Mouse (Mus musculus) hindbrain, embryonic 16.5 days (tissue): Measurements from ENCODE around the gene Cux2. TPM values are rescaled to one million over a fixed set of nuclear protein-coding genes. Genes with fewer than 3 reads are reported as not detected.

Experiments
- ATAC-seq: fragments of 200-750 bp; cut with Nextera tagmentation; 2 replicates; pipeline ENCODE4 v1.8.0; 2017; ENCODE audit warnings: moderate TSS enrichment, moderate library complexity
- H3K27ac ChIP-seq: fragments of 300-500 bp; sonication (generic); 2 replicates; pipeline ENCODE4 v1.5.1; 2014; ENCODE audit warnings: low read depth, mild to moderate bottlenecking, control low read depth, low read length, moderate library complexity
- H3K27me3 ChIP-seq: fragments of 300-500 bp; sonication (generic); replicated peaks from 2 replicates; pipeline ENCODE4 v1.6.1; 2014; ENCODE audit warnings: low read length; ENCODE audit not compliant: control insufficient read depth, insufficient read depth
- H3K36me3 ChIP-seq: fragments of 300-500 bp; sonication (generic); 2 replicates; pipeline ENCODE4 v1.6.1; 2014; ENCODE audit warnings: mild to moderate bottlenecking, low read length, moderate library complexity, mixed read lengths; ENCODE audit not compliant: control insufficient read depth, insufficient read depth
- H3K4me1 ChIP-seq: fragments of 300-500 bp; sonication (generic); 2 replicates; pipeline ENCODE4 v1.6.1; 2014; ENCODE audit warnings: low read depth, low read length; ENCODE audit not compliant: control insufficient read depth, insufficient read depth
- H3K4me2 ChIP-seq: fragments of 300-500 bp; sonication (generic); 2 replicates; pipeline ENCODE4 v1.6.1; 2014; ENCODE audit warnings: mild to moderate bottlenecking, low read length, control low read depth, moderate library complexity
- H3K4me3 ChIP-seq: fragments of 300-500 bp; sonication (generic); 2 replicates; pipeline ENCODE4 v1.5.1; 2014; ENCODE audit warnings: mild to moderate bottlenecking, low read length, control low read depth, moderate library complexity
- H3K9ac ChIP-seq: fragments of 300-500 bp; sonication (generic); 2 replicates; pipeline ENCODE4 v1.6.1; 2014; ENCODE audit warnings: low read depth, mild to moderate bottlenecking, control low read depth, low read length, moderate library complexity
- H3K9me3 ChIP-seq: fragments of 300-500 bp; sonication (generic); 2 replicates; pipeline ENCODE4 v1.6.1; 2014; ENCODE audit warnings: mild to moderate bottlenecking, low read length, moderate library complexity; ENCODE audit not compliant: control insufficient read depth
- WGBS: fragments of 180-500 bp; shearing (Covaris S2); extraction: QIAGEN DNeasy Blood & Tissue Kit; methylation state at CpG from one replicate; pipeline ENCODE4 v1.1.7; 2014; 5-methylcytosine and 5-hydroxymethylcytosine counted together
- polyA plus RNA-seq: library from polyadenylated mRNA; unstranded; fragments of >200 nt; fragmentation: Nextera tagmentation; extraction: Ambion mirVana; gene quantifications from 2 replicates; pipeline ENCODE4 v1.2.1, GENCODE M21; 2015

The Cux2 gene
- polyA plus RNA-seq, 1 experiment from 2014 or later: 16.7 TPM

DNA sequence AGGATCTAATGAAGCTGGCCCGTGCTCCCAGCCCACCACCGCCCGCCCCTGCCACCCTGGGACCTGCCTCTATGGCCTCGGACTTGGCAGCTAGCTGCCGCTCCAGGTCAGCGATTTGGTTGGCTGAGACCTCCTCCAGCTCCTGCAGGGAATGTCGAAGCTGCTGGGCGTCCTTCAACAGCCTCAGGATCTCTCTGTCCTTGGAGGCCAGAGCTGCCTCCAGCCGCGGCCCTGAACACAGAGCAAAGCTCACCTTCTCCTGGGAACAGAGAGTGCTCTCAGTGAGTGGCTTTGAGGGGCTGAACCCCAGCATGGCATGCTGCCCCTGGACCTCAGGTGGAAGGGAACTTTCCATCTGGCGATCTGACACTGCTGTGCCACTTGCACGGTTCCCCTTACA, 173.0 kb downstream of the Cux2 start:
- H3K36me3 ChIP-seq: peaks cover 11% of the 10 kb centered on the region; the same call in 1 of the 2 replicates

DNA sequence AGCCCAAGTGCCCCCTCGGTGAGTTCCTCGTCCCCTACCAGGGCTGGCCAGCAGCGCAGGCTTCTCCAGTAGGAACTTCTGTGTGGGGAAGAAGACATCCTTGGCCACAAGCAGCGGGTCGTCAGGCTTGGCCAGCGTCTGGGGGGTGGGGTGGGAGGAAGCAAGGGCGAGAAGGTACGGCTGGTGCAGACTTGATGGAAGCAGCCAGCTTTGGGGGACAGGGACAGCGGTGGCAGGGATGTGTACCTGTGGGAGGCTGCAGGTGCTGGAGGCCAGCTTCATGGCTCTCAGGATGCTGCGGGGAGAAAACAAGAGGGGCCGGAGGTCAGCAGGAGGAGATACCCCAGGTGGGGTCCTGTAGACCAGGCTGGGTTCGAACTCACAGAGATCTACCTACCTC, 174.9 kb downstream of the Cux2 start:
- Histone ChIP-seq H3K27ac (no peak overlapping the region), H3K36me3 (peaks cover 11% of the 10 kb centered on the region; the same call in 1 of the 2 replicates), H3K9me3 (no peaks in the 10 kb centered on the region), H3K9ac (no peak overlapping the region; the same call in 1 of the 2 replicates), H3K27me3 (no peaks in the 10 kb centered on the region), H3K4me2 (no peak overlapping the region), H3K4me1 (0 out of 2 replicates have a peak, but pooled peaks cover 2% of the 10 kb centered on the region), H3K4me3 (no peak overlapping the region)
- WGBS: 93% methylated on average over 12 of the region's 12 CpGs
- no peak for ATAC-seq

More for the DNA sequence above, 173.0 kb downstream of the Cux2 start:
- Histone ChIP-seq H3K27ac (no peak overlapping the region), H3K9me3 (no peaks in the 10 kb centered on the region), H3K4me2 (no peak overlapping the region), H3K27me3 (no peaks in the 10 kb centered on the region), H3K4me3 (no peak overlapping the region), H3K4me1 (0 out of 2 replicates have a peak, but pooled peaks cover 2% of the 10 kb centered on the region), H3K9ac (no peak overlapping the region)
- no peak for ATAC-seq
- 79% methylated on average over 12 of the region's 12 CpGs for WGBS

- H3K27ac ChIP-seq: no peak overlapping the region; the same call in 1 of the 2 replicates
- H3K4me1 ChIP-seq: 0 out of 2 replicates have a peak, but pooled peaks cover 2% of the 10 kb centered on the region
- no peak overlapping the region for H3K4me3 ChIP-seq
- ATAC-seq: peak; percentile 67
- no peak overlapping the region for H3K9ac ChIP-seq
- 8% methylated on average over 4 of the region's 4 CpGs for WGBS
- peaks cover 15% of the 10 kb centered on the region; the same call in 1 of the 2 replicates for H3K36me3 ChIP-seq
- H3K4me2 ChIP-seq: no peak overlapping the region
- H3K9me3 ChIP-seq: no peaks in the 10 kb centered on the region
- no peaks in the 10 kb centered on the region for H3K27me3 ChIP-seq
These were observed 177.7 kb downstream of the Cux2 start for GRCm38 (mm10) chr5:121872158-121872557.

GRCm38 (mm10) chr5:121871515-121872030, 178.3 kb downstream of the Cux2 start:
- no peak for ATAC-seq
- Histone ChIP-seq H3K27ac (no peak overlapping the region), H3K9ac (no peak overlapping the region), H3K9me3 (no peaks in the 10 kb centered on the region), H3K4me1 (0 out of 2 replicates have a peak, but pooled peaks cover 2% of the 10 kb centered on the region), H3K36me3 (peaks cover 14% of the 10 kb centered on the region; the same call in 1 of the 2 replicates), H3K27me3 (no peaks in the 10 kb centered on the region), H3K4me2 (no peak overlapping the region), H3K4me3 (no peak overlapping the region)
- WGBS: 86% methylated on average over 11 of the region's 13 CpGs

- Histone ChIP-seq H3K27ac (no peak overlapping the region), H3K9me3 (no peaks in the 10 kb centered on the region), H3K4me1 (0 out of 2 replicates have a peak, but pooled peaks cover 2% of the 10 kb centered on the region), H3K9ac (no peak overlapping the region), H3K36me3 (peaks cover 10% of the 10 kb centered on the region; the same call in 1 of the 2 replicates), H3K4me3 (no peak overlapping the region), H3K4me2 (no peak overlapping the region), H3K27me3 (no peaks in the 10 kb centered on the region)
- 70% methylated on average over 6 of the region's 6 CpGs for WGBS
- no peak for ATAC-seq
These were observed 179.1 kb downstream of the Cux2 start for GRCm38 (mm10) chr5:121870832-121871231.

- Histone ChIP-seq H3K9ac (no peak overlapping the region), H3K27me3 (no peaks in the 10 kb centered on the region), H3K27ac (no peak overlapping the region), H3K4me1 (0 out of 2 replicates have a peak, but pooled peaks cover 2% of the 10 kb centered on the region), H3K4me2 (no peak overlapping the region), H3K4me3 (no peak overlapping the region), H3K36me3 (0 out of 2 replicates have a peak, but pooled peaks cover 4% of the 10 kb centered on the region), H3K9me3 (no peaks in the 10 kb centered on the region)
- no peak for ATAC-seq
- 75% methylated on average over 5 of the region's 5 CpGs for WGBS
These were observed 181.9 kb downstream of the Cux2 start for GRCm38 (mm10) chr5:121867963-121868362.

DNA sequence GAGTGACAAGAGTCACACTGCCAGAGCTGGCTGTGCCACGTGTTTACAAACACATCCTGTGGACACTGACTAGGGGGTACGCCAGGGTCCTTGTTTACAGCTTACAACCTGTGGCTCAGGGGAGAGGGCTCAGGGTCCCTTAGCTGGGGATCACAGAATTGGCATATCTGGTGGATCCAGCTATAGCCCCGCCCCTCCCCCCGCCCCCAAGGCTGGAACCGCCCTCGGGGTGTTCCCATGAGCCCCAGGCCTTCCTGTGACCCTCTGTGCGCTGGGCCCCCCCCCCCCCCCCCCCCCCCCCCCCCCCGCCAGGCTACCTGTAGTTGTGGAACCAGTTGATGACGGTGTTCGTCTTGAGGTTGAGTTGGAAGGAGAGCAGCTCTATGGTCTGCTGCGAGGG, 185.6 kb downstream of the Cux2 start:
- ATAC-seq: no peak
- Histone ChIP-seq H3K4me2 (no peak overlapping the region), H3K27me3 (no peaks in the 10 kb centered on the region), H3K27ac (no peak overlapping the region), H3K9ac (no peak overlapping the region), H3K4me1 (no peaks in the 10 kb centered on the region), H3K36me3 (peaks cover 13% of the 10 kb centered on the region), H3K9me3 (peaks cover 9% of the 10 kb centered on the region), H3K4me3 (no peak overlapping the region)
- WGBS: 14% methylated on average over 7 of the region's 11 CpGs

DNA sequence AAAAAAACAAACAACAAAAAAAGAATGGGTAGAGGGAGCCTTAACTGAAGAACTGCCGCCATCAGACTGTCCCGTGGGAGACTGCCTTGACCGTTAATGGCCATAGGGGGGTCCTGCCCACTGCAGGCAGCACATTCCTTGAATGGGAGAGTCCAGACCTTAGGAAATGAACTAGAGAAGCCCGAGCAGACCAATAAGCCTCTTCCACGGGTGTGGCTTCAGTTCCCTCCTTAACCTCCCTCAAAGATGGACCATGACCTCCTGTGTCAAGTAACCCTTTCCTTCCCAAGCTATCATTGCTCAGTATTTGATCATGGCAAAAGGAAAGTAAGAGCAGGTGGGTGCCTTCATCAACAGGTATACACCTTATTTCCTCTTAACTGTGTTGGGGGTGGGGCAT, 187.9 kb downstream of the Cux2 start:
- WGBS: 65% methylated on average over 5 of the region's 5 CpGs
- Histone ChIP-seq H3K4me3 (no peak overlapping the region), H3K9ac (no peak overlapping the region), H3K4me1 (no peaks in the 10 kb centered on the region), H3K27ac (no peak overlapping the region), H3K4me2 (no peak overlapping the region), H3K36me3 (peaks cover 11% of the 10 kb centered on the region), H3K9me3 (peaks cover 9% of the 10 kb centered on the region), H3K27me3 (no peaks in the 10 kb centered on the region)
- no peak for ATAC-seq

- peaks cover 4% of the 10 kb centered on the region; the same call in 1 of the 2 replicates for H3K4me1 ChIP-seq
- H3K9ac ChIP-seq: no peak overlapping the region
- peaks cover 9% of the 10 kb centered on the region for H3K9me3 ChIP-seq
- 90% methylated on average over 12 of the region's 12 CpGs for WGBS
- H3K4me2 ChIP-seq: no peak overlapping the region
- no peak for ATAC-seq
- no peaks in the 10 kb centered on the region for H3K27me3 ChIP-seq
- H3K4me3 ChIP-seq: no peak overlapping the region
- peaks cover 11% of the 10 kb centered on the region for H3K36me3 ChIP-seq
- no peak overlapping the region for H3K27ac ChIP-seq
These were observed 191.5 kb downstream of the Cux2 start for GRCm38 (mm10) chr5:121858427-121858826.
